Mouse (Mus musculus): Measurements from ENCODE around the gene Ankzf1. TPM values are rescaled to one million over a fixed set of nuclear protein-coding genes. Genes with fewer than 3 reads are reported as not detected.

The Ankzf1 gene
- polyA plus RNA-seq, 1 experiment from 2014 or later: 28.0 TPM

- Histone ChIP-seq H3K27me3 (peaks cover 9% of the 10 kb centered on the region; the same call in 1 of the 2 replicates), H3K36me3 (peaks cover 14% of the 10 kb centered on the region), H3K4me1 (peaks cover 22% of the 10 kb centered on the region), H3K4me2 (no peak overlapping the region), H3K9me3 (no peaks in the 10 kb centered on the region), H3K4me3 (no peak overlapping the region), H3K9ac (no peak overlapping the region), H3K27ac (peak overlapping the region; percentile 50)
- 0 out of 2 replicates have a peak, but pooled peaks have one; percentile 15 for ATAC-seq (ENCODE audit: insufficient number of reproducible peaks, low FRiP score, low TSS enrichment, low read depth)
- 41% methylated on average over 9 of the region's 9 CpGs for WGBS
Measured at GRCm38 (mm10) chr1:75248041-75248772, 56.3 kb downstream of the Ankzf1 start.

Small RNAs within 50 kb of the gene (microRNA-seq; reads per million reads assigned to microRNA genes)
- gene Gm27943: not detected

Other genes starting within 250 kb of the Ankzf1 start
- 4.8 and 8.2 TPM in 2 replicates for gene Ihh, start 240.5 kb upstream of the Ankzf1 start, polyA plus RNA-seq (2015; fragmentation: Nextera tagmentation; extraction: Ambion mirVana)
- gene Nhej1, start 67.0 kb upstream of the Ankzf1 start, polyA plus RNA-seq (2015; fragmentation: Nextera tagmentation; extraction: Ambion mirVana): 10.7 and 10.9 TPM in 2 replicates
- 0.19 and 0.35 TPM in 2 replicates for gene Slc23a3, start 58.3 kb upstream of the Ankzf1 start, polyA plus RNA-seq (2015; fragmentation: Nextera tagmentation; extraction: Ambion mirVana)
- 43.8 and 46.8 TPM in 2 replicates for gene Cnppd1, start 49.4 kb upstream of the Ankzf1 start, polyA plus RNA-seq (2015; fragmentation: Nextera tagmentation; extraction: Ambion mirVana)
- 41.5 and 47.3 TPM in 2 replicates for gene Retreg2, start 49.4 kb upstream of the Ankzf1 start, polyA plus RNA-seq (2015; fragmentation: Nextera tagmentation; extraction: Ambion mirVana)
- 44.4 and 48.6 TPM in 2 replicates for gene Zfand2b, start 23.5 kb upstream of the Ankzf1 start, polyA plus RNA-seq (2015; fragmentation: Nextera tagmentation; extraction: Ambion mirVana)
- 28.3 and 29.5 TPM in 2 replicates for gene Abcb6, start 11.8 kb upstream of the Ankzf1 start, polyA plus RNA-seq (2015; fragmentation: Nextera tagmentation; extraction: Ambion mirVana)
- gene Atg9a, start within 50 bp of the Ankzf1 start, polyA plus RNA-seq (2015; fragmentation: Nextera tagmentation; extraction: Ambion mirVana): 33.9 TPM in 2 replicates
- gene Glb1l, start 18.7 kb downstream of the Ankzf1 start, polyA plus RNA-seq (2015; fragmentation: Nextera tagmentation; extraction: Ambion mirVana): 16.7 and 19.0 TPM in 2 replicates
- 119 TPM in 2 replicates for gene Stk16, start 18.7 kb downstream of the Ankzf1 start, polyA plus RNA-seq (2015; fragmentation: Nextera tagmentation; extraction: Ambion mirVana)
- gene Tuba4a, start 27.7 kb downstream of the Ankzf1 start, polyA plus RNA-seq (2015; fragmentation: Nextera tagmentation; extraction: Ambion mirVana): 124 and 168 TPM in 2 replicates
- gene A630095N17Rik, start 40.0 kb downstream of the Ankzf1 start, polyA plus RNA-seq (2015; fragmentation: Nextera tagmentation; extraction: Ambion mirVana): not detected in 2 replicates
- gene Dnajb2, start 44.3 kb downstream of the Ankzf1 start, polyA plus RNA-seq (2015; fragmentation: Nextera tagmentation; extraction: Ambion mirVana): 44.5 and 49.5 TPM in 2 replicates
- 0.12 and 0.14 TPM in 2 replicates for gene Ptprn, start 72.4 kb downstream of the Ankzf1 start, polyA plus RNA-seq (2015; fragmentation: Nextera tagmentation; extraction: Ambion mirVana)
- 0.35 TPM in 1 of 2 replicates, not detected in the other for gene Resp18, start 86.3 kb downstream of the Ankzf1 start, polyA plus RNA-seq (2015; fragmentation: Nextera tagmentation; extraction: Ambion mirVana)
- gene Dnpep, start 125.8 kb downstream of the Ankzf1 start, polyA plus RNA-seq (2015; fragmentation: Nextera tagmentation; extraction: Ambion mirVana): 117 TPM in 2 replicates
- gene Des, start 168.2 kb downstream of the Ankzf1 start, polyA plus RNA-seq (2015; fragmentation: Nextera tagmentation; extraction: Ambion mirVana): 74.4 and 227 TPM in 2 replicates
- gene Speg, start 183.1 kb downstream of the Ankzf1 start, polyA plus RNA-seq (2015; fragmentation: Nextera tagmentation; extraction: Ambion mirVana): 15.4 and 16.3 TPM in 2 replicates
- 94.6 and 97.0 TPM in 2 replicates for gene Gmppa, start 243.8 kb downstream of the Ankzf1 start, polyA plus RNA-seq (2015; fragmentation: Nextera tagmentation; extraction: Ambion mirVana)

Measured in limb, embryonic 15.5 days (tissue).